Mouse (Mus musculus): ENCODE data around the gene Ggta1.
A peak's percentile ranks its signal among the peaks of the same experiment; 100 is the strongest.

Ggta1 gene

DNA sequence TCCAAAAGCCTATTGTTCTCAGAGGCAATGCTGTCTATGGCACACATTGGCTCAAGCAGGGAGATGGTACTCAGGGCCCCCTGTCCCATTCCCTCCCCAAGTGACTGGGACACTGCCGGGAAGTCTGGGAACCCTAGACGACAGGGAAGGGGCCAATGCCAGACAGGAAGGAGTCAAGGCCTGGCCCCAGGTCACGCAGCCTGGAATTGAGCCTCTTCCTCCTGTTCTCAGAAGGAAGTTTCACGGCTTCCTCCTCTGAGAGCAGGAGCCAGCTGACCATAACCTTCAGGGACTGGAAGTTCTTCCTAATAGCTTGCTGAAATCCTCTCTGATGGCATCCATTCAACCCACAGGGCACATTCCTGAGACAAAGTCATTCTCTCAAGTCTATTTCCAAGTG is 29.6 kb downstream of the Ggta1 start:
- DNase-seq, result peak; percentile 43 to 61

DNA sequence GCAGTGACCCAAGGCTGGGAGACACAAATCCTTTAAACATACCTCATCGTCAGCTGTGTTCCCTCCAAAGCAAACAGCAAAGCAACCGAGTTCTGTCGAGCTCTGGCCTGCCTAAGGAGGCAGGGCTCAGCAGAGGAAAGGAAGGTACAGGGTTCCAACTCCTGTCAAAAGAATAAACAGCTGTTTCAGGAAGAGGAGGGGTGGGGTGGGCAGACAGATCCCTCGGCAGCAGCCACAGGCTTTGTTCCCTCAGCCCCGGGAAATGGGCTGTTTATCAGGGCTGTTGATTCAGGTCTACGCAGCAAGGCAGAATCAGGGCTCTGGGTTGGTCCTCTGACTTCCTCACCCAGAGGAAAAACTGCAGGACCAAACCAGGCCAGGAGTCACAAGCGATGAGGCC is 30.6 kb downstream of the Ggta1 start:
- peak; percentile 58 to 73 for DNase-seq

DNA sequence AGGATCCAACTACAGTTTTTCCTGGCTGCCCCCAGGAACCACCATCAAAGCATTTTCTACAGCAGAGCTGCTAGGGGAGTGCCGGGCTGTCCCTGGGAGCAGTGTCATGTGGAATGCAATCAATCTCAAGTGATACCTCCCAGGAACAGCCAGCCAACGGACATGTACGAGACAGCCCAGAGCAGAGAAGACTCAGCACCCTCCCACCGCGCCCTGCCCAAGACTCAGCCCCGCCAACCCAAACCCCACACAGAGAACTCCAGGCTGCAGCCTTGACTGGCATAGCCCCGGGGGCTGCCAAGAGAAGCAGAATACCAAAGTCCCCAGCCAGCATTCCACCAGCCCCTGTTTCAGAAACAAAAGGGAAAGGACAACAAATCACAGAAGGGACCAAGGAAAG is 31.0 kb downstream of the Ggta1 start:
- peak; percentile 46 to 52 for DNase-seq

DNA sequence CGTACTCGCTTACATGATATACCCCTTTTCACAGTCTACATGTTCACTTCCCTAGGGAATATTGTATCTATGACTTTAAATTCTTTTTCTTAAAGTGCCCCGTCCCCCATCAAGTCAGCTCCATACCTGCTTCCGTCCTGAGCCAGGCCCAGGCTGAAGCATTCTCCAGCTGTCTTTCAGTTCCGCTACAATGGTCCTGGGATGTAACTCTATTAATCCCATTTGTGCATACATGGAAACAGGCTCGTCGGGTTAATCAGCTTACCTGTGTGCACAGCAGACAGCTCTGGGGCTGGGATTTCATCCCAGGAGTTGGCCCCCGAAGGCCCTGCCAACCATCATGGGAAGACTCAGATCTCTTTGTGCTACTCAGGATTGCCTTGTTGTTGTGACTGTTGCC is 32.2 kb downstream of the Ggta1 start:
- no peak for DNase-seq

DNA sequence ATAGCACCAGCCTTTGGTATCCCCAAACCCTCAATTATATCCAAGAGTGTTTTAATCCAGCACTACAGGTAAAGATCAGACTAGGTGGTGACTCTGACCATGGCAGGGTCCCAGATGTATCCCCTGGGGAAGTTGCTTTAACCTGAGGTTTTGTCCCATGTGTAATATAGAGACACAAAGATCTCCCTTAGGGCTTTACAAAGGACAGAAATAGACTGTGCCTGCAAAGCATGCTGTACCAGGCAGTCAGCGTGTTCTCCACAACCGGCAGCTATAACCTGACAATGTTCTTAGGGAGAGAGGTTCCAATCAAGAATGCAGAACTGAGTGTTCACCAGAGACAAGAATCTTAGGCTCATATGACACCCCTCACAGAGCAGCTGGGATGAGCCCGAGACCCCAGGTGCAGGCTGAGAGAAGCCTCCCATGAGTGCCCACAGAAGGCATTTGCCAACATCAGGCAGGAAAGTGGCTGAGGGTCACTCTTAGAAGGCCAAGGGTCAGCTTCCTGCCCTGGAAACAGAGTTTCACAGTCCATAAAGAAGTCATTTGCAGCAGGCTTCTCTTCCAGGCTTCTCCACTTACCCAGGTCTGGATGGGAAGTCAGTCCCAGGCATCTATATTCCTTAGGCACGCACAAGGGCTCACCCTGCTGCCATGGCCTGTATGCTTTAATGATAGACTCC is 34.3 kb downstream of the Ggta1 start:
- DNase-seq, result no peak

DNA sequence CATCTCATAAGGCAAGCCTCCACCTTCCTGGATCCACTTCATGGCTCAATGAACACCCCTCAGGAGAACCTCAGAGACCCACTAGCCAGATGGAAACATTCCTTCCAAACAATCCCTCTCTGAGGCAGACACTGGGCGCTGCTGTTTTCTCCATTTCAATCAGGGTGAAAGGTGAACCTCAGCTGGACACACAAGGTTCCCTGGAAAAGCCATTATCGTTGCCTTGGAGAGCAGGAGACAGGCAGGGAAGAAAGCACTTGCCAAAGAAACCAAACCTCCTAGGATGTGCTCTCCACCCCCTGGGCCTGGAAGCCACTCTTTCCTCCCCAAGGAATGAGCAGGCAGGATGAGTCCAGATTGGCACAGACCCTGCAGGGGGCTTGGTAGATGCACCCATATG is 35.5 kb downstream of the Ggta1 start:
- no peak for DNase-seq

DNA sequence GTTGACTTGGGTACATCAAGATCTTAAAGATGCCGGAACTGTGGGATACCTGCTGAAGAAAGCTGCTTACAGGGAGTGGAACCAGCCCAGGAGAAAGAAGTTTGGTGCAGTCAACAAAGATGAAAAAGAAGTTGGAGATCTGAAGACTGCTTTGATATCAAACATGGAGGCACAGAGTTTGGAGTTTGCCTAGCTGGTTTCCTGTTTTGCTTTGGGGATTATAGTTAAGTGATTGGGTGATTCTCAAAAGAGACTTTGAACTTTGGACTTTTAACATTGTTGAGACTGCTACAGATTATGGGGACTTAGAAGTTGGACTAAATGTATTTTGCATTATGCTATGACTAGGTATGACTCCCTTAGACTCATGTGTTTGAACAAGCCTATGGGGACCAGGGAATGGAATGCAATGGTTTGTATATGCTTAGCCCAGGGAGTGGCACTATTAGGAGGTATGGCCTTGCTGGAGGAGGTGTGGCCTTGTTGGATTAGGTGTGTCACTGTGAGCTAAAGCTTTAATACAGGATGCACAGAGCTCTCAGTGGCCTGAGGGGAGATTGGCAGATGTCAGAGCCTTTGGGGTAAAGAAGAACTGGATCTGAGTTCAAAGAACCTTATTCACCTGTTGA is 39.2 kb downstream of the Ggta1 start:
- DNase-seq, result no peak

DNA sequence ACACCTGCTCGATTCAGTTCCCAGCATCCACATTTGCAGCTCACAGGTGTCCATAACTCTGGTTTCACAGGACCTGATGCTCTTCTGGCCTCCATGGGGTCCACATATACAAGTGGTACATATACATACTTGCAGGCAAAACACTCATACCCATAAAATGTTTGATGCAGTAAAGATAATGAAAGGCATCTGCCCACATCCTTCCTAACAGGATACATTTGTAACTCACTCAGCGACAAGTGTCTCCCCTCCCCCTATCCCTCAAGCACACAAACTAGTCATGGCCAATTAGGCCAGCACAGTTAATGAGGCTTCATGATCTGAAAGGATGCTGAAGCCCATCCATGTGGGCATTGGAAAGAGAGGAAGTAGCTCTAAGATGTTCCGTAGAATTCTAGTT is 40.6 kb downstream of the Ggta1 start:
- no peak for DNase-seq

DNA sequence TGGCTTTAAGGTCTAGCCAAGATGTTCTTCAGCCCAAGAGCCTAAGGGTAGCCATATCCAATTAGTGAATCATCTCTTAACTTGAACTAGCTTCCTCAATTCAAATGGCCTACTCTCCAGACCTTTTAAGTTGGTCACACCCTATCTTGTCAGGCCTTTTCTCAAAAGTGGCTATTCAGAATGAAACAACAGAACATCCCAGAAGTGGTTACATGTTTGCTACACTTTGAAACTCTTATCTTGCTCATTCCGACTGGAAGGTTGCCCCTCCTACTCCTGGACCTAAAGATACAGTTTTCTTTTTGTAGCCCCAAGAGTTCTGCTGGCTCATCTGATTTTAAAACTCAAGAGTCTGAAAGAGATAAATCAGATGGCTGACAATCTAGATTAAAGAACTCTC is 42.4 kb downstream of the Ggta1 start:
- no peak for DNase-seq

DNA sequence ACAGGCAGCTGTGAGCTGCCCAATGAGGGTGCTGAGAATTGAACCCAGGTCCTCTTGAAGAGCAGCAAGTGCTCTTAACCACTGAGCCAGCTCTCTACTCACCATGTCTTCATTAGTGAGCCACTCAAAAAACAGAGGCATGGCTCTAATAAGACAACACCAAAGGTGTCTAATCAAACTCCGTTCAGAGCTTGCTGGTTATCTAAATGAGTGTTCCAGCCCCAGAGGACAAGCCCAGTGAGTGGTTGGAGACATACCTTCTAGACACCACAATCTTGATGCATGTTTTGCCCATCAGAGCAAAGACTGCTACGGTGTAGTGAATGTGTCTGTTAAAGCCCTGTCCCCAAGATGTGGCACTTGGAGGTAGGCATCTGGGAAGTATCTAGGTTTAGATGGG is 43.4 kb downstream of the Ggta1 start:
- DNase-seq, result no peak

DNA sequence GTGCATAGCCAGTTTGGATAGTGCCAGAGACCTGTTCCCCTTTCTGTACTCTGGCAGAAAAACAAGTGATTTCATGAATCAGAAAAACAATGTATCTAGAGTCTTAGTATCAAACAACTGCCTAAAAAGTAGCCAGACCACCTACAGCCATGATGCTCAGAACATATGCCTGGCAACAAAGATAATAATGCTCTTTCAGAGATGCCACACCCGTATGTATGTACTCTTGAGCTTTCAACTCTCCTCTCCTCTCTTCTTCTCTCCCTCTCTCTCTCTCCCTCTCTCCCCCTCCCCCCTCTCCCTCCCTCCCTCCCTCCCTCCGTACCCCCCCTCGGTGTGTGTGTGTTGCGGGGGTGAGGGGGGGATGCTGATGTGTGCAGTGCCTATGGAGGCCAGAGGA is 43.8 kb downstream of the Ggta1 start:
- DNase-seq, result no peak

DNA sequence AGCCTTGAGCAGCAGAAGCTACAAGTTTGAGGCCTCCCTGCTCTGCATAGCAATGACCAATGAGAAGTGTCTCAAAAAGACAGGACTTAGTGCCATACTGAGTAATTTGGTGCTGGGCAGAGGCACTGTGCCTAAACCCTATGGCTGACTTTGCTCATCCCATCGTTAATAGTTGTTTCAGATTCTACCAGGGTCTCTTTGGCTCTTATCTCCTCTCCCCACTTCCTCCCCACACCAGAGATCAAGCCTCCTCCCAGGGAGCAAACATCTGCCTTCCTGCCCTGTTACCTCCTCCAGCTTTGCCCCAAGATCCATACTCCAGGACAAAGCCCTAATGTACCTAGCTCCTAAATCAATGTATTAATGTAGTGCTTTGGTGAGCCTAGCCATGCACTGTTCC is 45.8 kb downstream of the Ggta1 start:
- DNase-seq, result peak in 1 of 2 experiments; percentile 3

DNA sequence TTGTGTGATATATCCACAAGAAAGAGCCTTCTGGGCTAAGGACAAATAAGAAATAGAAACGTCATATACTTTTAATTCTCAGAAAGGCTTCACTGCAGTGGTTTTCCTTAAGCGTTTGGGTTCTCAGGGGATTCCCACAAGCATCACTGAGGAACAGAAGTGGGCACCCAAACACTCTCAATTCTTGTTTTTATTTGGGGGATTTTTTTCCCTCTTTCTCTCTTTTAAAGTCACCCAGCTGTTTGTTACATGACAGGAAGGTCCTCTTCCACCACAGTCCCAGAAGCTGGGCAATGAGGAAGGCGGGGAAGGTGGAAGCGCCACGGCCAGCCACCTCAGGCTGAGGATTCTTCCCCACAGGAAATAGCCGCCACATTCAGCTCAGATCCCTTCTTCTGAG is 46.6 kb downstream of the Ggta1 start:
- peak in 1 of 2 experiments; percentile 19 for DNase-seq

DNA sequence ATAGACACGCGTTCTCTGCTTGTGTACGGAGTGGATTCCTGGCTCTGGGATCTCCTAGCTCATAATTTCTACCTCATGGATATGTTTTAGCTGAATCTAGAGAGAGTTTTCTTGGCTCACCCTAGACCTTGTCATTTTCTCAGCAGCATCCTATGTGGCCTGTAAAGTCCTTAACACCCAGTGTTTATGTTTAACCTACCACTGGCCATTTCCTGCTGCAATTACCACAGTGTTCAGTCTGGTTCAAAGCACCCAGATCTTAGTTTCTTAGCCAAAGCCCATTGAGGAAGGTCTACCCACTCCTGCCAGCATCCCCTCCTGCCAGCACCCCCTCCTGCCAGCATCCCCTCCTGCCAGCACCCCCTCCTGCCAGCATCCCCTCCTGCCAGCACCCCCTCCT is 50.2 kb downstream of the Ggta1 start:
- DNase-seq, result peak in 1 of 2 experiments; percentile 11

DNA sequence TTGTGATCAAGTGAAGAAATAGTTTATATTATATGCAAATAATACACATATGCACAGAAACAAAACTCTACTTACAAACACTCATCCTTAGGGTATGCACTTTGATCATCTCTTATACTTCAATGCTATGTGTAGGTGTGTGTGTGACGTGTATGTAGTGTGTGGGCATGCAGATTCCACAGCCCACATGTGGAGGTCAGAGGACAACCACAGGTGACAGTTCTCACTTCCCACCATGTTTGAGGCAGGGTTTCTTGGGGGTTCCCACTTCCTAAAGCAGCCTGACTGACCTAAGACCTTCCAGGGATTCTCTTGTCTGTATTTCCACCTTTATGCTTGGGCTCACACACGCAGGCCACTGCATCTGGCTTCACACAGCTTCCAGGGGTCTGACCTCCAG is 50.8 kb downstream of the Ggta1 start:
- no peak for DNase-seq

DNA sequence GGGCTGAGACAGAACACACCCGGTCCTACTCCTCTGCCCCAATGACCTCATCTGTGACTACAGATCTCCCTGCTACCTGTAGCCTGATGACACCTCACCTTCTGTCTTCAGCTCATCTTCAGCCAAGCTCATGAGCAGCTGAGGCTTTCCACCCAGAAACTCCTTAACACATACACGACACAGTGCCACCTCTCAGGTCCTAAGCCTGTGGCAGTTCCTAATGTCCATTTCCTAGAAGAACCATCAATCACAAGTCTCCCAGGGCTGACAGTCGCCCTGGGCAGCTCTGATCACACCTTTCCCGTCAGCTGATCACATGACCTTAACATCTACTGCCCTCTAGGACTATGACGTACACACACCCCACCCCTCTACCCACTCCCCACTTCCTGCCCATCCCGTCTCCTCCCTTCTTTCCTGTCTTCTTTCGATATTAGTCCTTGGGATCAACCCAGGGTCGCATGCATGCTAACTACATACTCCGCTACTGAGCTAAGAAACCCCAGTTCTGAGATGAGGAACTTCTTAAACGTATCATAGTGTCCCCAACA is 51.3 kb downstream of the Ggta1 start:
- DNase-seq, result peak in 1 of 2 experiments; percentile 24

DNA sequence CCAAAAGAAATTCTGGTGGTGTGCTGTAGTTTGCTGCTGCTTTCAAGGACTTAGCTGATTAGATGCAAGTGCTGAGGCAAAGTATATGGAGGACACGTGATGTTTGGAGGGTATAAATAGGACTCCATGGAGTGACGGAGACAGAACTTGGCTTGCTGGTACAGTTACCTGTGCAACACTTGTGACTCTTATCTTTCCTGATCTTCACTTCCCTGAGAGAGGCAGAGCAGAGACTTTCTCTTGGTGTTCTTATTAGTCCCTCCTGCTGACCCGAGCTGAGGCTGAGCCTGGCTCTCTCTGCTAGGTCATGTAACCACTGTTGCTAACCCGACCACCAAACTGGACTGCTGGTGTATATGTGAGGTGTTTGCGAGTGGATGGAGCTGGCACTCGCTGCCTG is 53.6 kb downstream of the Ggta1 start:
- no peak for DNase-seq

DNA sequence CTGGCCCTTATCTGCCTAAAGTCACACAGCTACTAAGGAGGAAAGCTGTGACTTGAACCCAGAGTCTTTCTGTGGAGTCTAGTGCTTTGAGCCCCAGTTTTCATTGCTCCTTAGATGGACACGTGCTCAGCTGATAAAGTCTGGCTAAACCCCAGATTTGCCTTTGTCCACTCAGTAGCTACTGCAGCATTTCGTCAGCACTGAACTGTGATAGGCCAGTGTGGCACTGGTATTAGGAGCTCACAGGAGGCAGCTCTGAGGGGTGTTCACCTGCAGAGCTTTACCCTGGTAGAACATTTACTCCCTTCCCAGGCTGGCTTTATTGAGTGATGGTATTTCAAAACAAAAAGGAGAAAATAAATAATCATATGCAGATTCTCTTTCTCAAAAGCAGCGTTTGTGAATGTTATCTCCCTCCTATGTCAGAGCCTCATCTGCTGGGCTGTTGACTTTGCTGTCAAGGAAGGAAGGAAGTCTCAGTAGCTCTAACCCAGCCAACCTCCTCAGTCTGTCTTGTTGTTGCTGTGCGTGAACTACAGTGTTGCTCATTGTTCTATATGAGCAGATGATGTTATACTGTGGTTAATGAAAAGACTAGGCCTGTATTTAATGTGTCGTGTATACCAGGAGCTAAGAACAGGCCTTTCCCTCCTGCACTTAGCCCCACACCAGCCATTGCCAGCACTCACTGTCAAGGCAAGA is 54.5 kb downstream of the Ggta1 start:
- peak in 1 of 2 experiments; percentile 8 for DNase-seq

DNA sequence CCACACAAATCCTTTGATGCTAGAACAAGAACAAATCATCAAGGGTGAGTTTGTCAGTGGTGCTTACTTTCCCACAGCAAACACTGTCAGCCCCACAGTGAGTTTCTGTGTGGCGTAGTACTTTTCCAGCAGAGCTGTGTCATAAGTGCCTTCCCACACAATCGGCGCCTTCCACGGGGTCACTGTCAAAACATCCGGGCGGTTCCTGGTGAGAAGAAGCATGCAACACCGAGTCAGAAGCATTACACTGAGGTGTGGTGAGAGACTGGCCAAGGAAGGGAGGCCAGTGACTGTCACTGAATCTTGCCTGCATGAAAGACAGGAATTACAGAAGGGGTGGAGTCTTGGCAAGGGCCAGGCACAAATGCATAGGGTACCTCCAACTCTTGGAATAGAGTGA is 55.2 kb downstream of the Ggta1 start:
- no peak for DNase-seq

DNA sequence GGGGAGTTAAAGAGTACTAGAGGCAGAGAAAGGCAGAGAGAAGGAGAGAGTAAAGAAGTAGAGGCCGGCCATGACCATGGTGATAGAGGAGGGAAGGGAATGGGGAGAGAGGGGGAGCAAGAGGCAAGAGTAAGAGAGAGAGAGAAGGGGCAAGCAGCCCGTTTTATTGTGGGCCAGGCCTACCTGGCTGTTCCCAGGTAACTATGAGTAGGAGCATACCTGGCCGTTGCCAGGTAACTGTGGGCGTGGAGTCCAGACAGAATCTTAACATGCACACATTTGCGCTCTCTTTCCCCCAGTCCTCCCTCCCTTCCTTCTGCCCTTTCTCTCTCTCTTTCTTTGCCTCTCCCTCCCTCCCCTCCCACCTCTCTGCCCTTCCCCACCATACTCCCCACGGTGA is 55.8 kb downstream of the Ggta1 start:
- DNase-seq, result no peak

DNA sequence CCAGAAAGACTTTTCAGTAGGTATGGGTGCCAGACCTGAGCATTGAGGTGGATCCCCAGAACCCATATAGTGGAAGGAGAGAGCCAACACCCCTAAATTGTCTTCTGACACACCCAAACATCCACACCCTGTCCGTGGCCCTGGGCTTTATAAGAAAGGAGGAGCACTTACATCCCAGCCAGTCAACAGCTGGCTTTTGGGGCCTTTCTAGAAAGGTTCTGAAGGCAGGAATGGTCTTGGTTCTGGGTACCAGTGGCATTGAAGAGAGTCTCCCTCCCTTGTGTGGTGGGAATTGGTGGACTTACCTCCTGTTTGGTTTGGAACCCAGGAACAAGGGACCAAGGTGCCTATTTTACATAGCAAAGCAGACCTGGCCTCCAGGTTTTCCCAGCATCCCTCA is 56.4 kb downstream of the Ggta1 start:
- DNase-seq, result no peak

DNA sequence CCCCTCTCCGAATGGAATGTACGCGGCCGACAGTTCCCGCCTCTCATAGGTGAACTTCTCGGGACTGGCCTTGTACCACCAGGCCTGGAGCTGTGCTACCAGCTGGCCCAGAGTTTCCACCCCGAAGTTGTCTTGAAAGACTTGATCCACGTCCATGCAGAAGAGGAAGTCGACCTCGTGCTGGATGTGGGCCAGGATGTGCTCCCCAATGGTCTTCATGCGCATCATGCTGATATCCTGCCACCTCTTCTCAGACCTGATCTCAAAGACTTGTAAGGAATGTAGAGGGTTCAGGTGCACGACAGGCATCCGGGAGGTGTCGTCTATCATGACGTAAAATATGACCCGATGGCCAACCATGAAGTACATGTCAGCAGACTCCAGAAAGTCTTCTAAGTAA is 60.6 kb downstream of the Ggta1 start:
- no peak for DNase-seq

DNA sequence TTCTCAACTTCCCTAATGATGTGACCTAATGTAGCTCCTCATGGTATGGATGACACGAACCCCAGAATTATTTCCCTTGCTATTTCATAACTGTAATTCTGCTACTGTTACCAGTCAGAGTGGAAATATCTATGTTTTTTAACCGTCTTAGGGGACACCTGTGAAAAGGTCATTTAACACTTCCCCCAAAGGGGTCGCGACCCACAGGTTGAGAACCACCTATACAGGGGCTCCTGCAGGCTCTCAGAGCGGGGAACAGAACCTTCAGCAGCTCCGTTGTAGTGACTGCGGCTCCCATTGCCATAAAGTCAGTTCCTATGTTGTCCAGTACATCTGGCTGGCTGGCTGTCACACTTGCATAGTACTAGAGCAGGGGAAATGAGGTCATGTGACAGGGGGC is 62.3 kb downstream of the Ggta1 start:
- DNase-seq, result no peak

DNA sequence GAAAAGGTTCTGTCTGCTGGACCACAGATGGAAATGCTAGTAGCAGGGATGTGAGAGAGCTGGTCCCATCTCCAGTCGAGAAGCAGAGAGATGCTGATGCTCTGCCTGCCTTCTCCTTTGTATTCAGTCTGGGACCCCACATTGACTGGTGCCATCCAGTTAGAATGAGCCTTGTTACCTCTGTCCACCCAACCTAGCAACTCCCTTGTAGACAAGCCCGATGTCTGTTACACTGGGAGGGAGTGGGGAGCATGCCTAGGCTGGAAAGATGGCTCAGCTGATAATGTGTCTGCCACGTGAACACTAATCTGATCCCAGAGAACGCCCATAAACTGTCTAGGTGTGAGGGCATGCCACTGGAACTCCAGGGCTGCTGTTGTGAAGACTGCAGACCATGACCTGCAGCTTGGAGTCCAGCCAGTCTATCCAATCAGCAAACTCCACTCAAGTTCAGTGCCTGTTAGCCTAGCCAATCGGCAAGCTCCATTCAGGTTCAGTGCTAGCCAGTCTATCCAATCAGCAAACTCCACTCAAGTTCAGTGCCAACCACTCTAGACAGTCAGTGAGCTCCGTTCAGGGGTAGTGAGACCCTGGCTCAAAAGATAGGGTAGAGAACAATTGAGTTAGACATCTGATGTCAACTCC is 64.7 kb downstream of the Ggta1 start:
- no peak for DNase-seq

All from lung, postnatal 4 days (tissue).